Comparison of ENCODE assay signal across 26 mouse cellular contexts in the genomic region with DNA sequence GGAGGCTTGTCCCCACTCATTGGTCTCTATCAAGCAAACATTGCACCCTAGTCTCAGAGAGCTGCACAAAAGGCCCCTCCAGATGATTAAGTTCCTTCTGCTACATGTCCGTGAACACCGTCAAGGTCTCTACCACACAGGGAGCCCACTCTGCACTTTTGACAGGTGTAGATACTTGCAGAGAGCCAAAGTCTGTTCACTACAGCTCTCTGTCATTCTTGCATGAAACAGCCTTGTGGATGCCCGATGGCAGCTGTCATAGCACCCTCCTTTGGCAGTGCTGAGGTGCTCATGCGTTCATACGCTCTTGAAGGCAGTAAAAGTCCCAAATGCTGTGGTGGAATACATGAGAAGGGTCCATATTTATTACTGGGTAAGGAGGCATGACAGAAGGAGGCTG. TPM values are rescaled to one million over a fixed set of nuclear protein-coding genes. Genes with fewer than 3 reads are reported as not detected.
"Had no signal": no experiment of that assay in that cellular context is flagged by ENCODE, and none has a peak within 500 bp of the region (broad histone marks: within the 10 kb centered on the region; RNA-seq: fewer than 3 reads in every experiment).

No protein-coding gene starts in this region.

- H3K27ac ChIP-seq: kidney, postnatal 0 days; layer of hippocampus, adult 2 months; liver, embryonic 13.5 days; macrophage; midbrain, embryonic 13.5 days; neural tube, embryonic 12.5 days; neural tube, embryonic 15.5 days; stomach, postnatal 0 days had no signal

- DNase-seq: kidney, adult 18-20 months; kidney, postnatal 25 days; layer of hippocampus, adult 9-11 months; liver, embryonic 13.5 days; lung, adult 2 months; right cerebral cortex, adult 18-20 months; right cerebral cortex, postnatal 25 days; spleen, adult 18-20 months had no signal

- H3K4me2 ChIP-seq: liver, embryonic 13.5 days; midbrain, embryonic 13.5 days; neural tube, embryonic 12.5 days; neural tube, embryonic 15.5 days had no signal

- H3K4me1 ChIP-seq: liver, embryonic 13.5 days; neural tube, embryonic 12.5 days; neural tube, embryonic 15.5 days had no signal

- H3K9ac ChIP-seq: liver, embryonic 13.5 days; midbrain, embryonic 13.5 days; neural tube, embryonic 12.5 days; neural tube, embryonic 15.5 days had no signal

- H3K4me3 ChIP-seq: layer of hippocampus, adult 2 months; liver, embryonic 13.5 days; midbrain, embryonic 13.5 days; neural tube, embryonic 12.5 days; neural tube, embryonic 15.5 days had no signal

- H3K9me3 ChIP-seq: liver, embryonic 13.5 days; midbrain, embryonic 13.5 days; neural tube, embryonic 12.5 days; neural tube, embryonic 15.5 days had no signal

- H3K36me3 ChIP-seq: liver, embryonic 13.5 days; midbrain, embryonic 13.5 days; neural tube, embryonic 12.5 days; neural tube, embryonic 15.5 days had no signal

- ATAC-seq: inflammation-experienced regulatory T-cells, adult 6 months; intestine, embryonic 16.5 days; midbrain, embryonic 13.5 days had no signal

- H3K27me3 ChIP-seq: midbrain, embryonic 13.5 days; neural tube, embryonic 12.5 days; neural tube, embryonic 15.5 days had no signal

RNA-seq across cellular contexts. Expression of a gene that starts 2.1 kb away (rescaled TPM):
- polyA plus RNA-seq: intestine, embryonic 16.5 days; limb, embryonic 11.5 days; limb, embryonic 14.5 days; liver, embryonic 16.5 days; lung, embryonic 16.5 days; stomach, embryonic 14.5 days; stomach, postnatal 0 days had no signal

RNA-seq across cellular contexts. Expression of a gene that starts 49.9 kb away (rescaled TPM):
- polyA plus RNA-seq: inflammation-experienced regulatory T-cells, adult 6 months; intestine, embryonic 16.5 days; kidney, embryonic 14.5 days; kidney, postnatal 0 days; large intestine, adult 2 months; limb, embryonic 11.5 days; limb, embryonic 14.5 days; liver, adult 2 months; liver, embryonic 13.5 days; liver, embryonic 16.5 days; lung, adult 2 months; lung, embryonic 16.5 days; macrophage; midbrain, embryonic 13.5 days; midbrain, postnatal 0 days; neural tube, embryonic 12.5 days; neural tube, embryonic 15.5 days; stomach, embryonic 14.5 days; stomach, postnatal 0 days had no signal
